Mouse (Mus musculus) R1 (cell line): ENCODE measurements around the gene Syn3.
A peak's percentile ranks its signal among the peaks of the same experiment; 100 is the strongest.

Experiments
- DNase-seq: peaks from one replicate; pipeline ENCODE4 v3.0.0-alpha.2; 2018; ENCODE audit warnings: low read depth, low spot score

Syn3 gene

GRCm38 (mm10) chr10:86009688-86010087, 489.0 kb downstream of the Syn3 start:
- no peak for DNase-seq

GRCm38 (mm10) chr10:86006455-86006854, 492.2 kb downstream of the Syn3 start:
- DNase-seq = peak; percentile 6
